Mouse (Mus musculus) hindbrain, embryonic 13.5 days (tissue): Measurements from ENCODE around the gene Gltpd2. TPM values are rescaled to one million over a fixed set of nuclear protein-coding genes. Genes with fewer than 3 reads are reported as not detected.
"Not testable (repeated sequence)": the region's sequence is repeated elsewhere in the genome, so short reads cannot be mapped to it uniquely, and the experiment has no call there.

Source experiments
- ATAC-seq: fragments of 200-750 bp; cut with Nextera tagmentation; 2 replicates; pipeline ENCODE4 v1.8.0; 2017; ENCODE audit warnings: moderate TSS enrichment; ENCODE audit not compliant: low FRiP score
- H3K27ac ChIP-seq: fragments of 300-500 bp; sonication (generic); 2 replicates; pipeline ENCODE4 v1.5.1; 2015; ENCODE audit warnings: inconsistent platforms, mild to moderate bottlenecking, moderate library complexity
- H3K27me3 ChIP-seq: fragments of 300-500 bp; sonication (generic); 2 replicates; pipeline ENCODE4 v1.6.1; 2015; ENCODE audit warnings: mild to moderate bottlenecking, inconsistent platforms
- H3K36me3 ChIP-seq: fragments of 300-500 bp; sonication (generic); 2 replicates; pipeline ENCODE4 v1.6.1; 2015; ENCODE audit warnings: mild to moderate bottlenecking, inconsistent platforms
- H3K4me1 ChIP-seq: fragments of 300-500 bp; sonication (generic); replicated peaks from 2 replicates; pipeline ENCODE4 v1.6.1; 2015; ENCODE audit warnings: inconsistent platforms
- H3K4me2 ChIP-seq: fragments of 300-500 bp; sonication (generic); 2 replicates; pipeline ENCODE4 v1.6.1; 2015; ENCODE audit warnings: inconsistent platforms, mild to moderate bottlenecking, moderate library complexity
- H3K4me3 ChIP-seq: fragments of 300-500 bp; sonication (generic); 2 replicates; pipeline ENCODE4 v1.5.1; 2015; ENCODE audit warnings: mild to moderate bottlenecking, inconsistent platforms
- H3K9ac ChIP-seq: fragments of 300-500 bp; sonication (generic); 2 replicates; pipeline ENCODE4 v1.6.1; 2015; ENCODE audit warnings: mild to moderate bottlenecking, inconsistent platforms
- H3K9me3 ChIP-seq: fragments of 300-500 bp; sonication (generic); 2 replicates; pipeline ENCODE4 v1.6.1; 2016; ENCODE audit warnings: inconsistent platforms
- WGBS: fragments of 180-500 bp; shearing (Covaris S2); methylation state at CpG from one replicate; pipeline ENCODE4 v1.1.7; 2015; 5-methylcytosine and 5-hydroxymethylcytosine counted together
- polyA plus RNA-seq: library from polyadenylated mRNA; unstranded; fragments of >200 nt; fragmentation: Nextera tagmentation; extraction: Ambion mirVana; gene quantifications from 2 replicates; pipeline ENCODE4 v1.2.1, GENCODE M21; 2015

The Gltpd2 gene
- polyA plus RNA-seq, 1 experiment from 2014 or later, result 0.29 TPM

GRCm38 (mm10) chr11:70523306-70523989 lies 4.5 kb downstream of the Gltpd2 start:
- WGBS, result 88% methylated on average over 8 of the region's 8 CpGs
- H3K27ac ChIP-seq, H3K9me3 ChIP-seq, H3K9ac ChIP-seq, ATAC-seq, H3K4me3 ChIP-seq, H3K4me2 ChIP-seq: not testable (repeated sequence)
- peaks cover 15% of the 10 kb centered on the region for H3K27me3 ChIP-seq
- H3K36me3 ChIP-seq, result peaks cover 23% of the 10 kb centered on the region
- peaks cover 25% of the 10 kb centered on the region for H3K4me1 ChIP-seq

DNA sequence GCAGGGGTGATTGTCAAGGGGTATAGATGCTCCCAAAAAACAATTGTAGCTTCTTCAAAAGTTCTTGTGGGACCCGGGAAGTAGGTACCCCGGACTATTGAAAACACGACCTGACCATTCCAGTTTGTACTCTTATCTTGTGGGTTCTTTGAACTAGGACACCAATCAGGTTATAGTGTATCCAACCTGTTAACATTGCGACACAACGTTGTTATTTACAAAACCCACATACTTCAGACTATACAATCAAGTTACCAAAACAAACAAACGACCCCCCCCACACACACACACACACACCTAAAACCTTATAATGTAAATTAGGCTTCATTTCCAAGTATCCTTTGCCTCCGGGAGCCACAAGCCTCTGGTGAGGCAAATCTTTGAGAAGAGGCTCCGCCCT lies 5.8 kb downstream of the Gltpd2 start:
- Histone ChIP-seq H3K4me1 (peaks cover 22% of the 10 kb centered on the region), H3K9ac (no peak overlapping the region), H3K4me2 (peak overlapping the region; percentile 51), H3K9me3 (no peaks in the 10 kb centered on the region), H3K36me3 (peaks cover 36% of the 10 kb centered on the region), H3K27me3 (peaks cover 11% of the 10 kb centered on the region), H3K4me3 (peak overlapping the region; percentile 55), H3K27ac (no peak overlapping the region)
- 0 out of 2 replicates have a peak, but pooled peaks have one; percentile 9 for ATAC-seq
- 10% methylated on average over 8 of the region's 8 CpGs for WGBS

- Histone ChIP-seq H3K36me3 (peaks cover 36% of the 10 kb centered on the region), H3K27me3 (0 out of 2 replicates have a peak, but pooled peaks cover 7% of the 10 kb centered on the region), H3K9me3 (no peaks in the 10 kb centered on the region), H3K4me2 (peak within 1 kb of the TSS; percentile 75), H3K4me1 (peaks cover 18% of the 10 kb centered on the region), H3K9ac (peak within 1 kb of the TSS; percentile 80), H3K4me3 (peak within 1 kb of the TSS; percentile 55), H3K27ac (peak within 1 kb of the TSS; percentile 62; the same call in 1 of the 2 replicates)
- ATAC-seq, result peak; percentile 95
- WGBS, result under 1% methylated on average over 26 of the region's 26 CpGs
Observed at GRCm38 (mm10) chr11:70525184-70525678, 6.2 kb downstream of the Gltpd2 start, which contains the start of gene Psmb6. Gene Psmb6 (plus strand): TSS chr11:70525367.

- peak overlapping the region; percentile 62; the same call in 1 of the 2 replicates for H3K27ac ChIP-seq
- WGBS, result under 1% methylated on average over 12 of the region's 12 CpGs
- 0 out of 2 replicates have a peak, but pooled peaks cover 2% of the 10 kb centered on the region for H3K27me3 ChIP-seq
- no peaks in the 10 kb centered on the region for H3K9me3 ChIP-seq
- ATAC-seq, result peak; percentile 52; the same call in 1 of the 2 replicates
- peak overlapping the region; percentile 80 for H3K9ac ChIP-seq
- H3K36me3 ChIP-seq, result peaks cover 36% of the 10 kb centered on the region
- H3K4me1 ChIP-seq, result peaks cover 13% of the 10 kb centered on the region
- H3K4me3 ChIP-seq, result peak overlapping the region; percentile 55
- H3K4me2 ChIP-seq, result peak overlapping the region; percentile 75
Observed at GRCm38 (mm10) chr11:70525726-70526125, 6.7 kb downstream of the Gltpd2 start.

DNA sequence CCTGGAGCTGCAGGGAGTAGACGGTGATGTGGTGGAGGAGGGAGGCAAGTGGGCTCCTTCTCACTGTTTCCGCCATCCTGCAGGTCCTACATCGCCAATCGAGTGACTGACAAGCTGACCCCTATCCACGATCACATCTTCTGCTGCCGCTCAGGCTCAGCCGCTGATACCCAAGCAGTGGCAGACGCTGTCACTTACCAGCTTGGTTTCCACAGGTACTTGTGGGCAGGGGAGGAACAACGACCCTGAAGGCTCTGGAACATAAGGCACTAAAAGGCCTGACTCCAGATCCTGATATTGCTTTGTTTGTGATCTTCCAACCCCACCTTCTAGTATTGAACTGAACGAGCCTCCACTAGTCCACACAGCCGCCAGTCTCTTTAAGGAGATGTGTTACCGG lies 7.2 kb downstream of the Gltpd2 start:
- H3K36me3 ChIP-seq, result peaks cover 36% of the 10 kb centered on the region
- ATAC-seq, result no peak
- H3K4me1 ChIP-seq, result peaks cover 12% of the 10 kb centered on the region
- H3K4me2 ChIP-seq, result peak overlapping the region; percentile 75
- WGBS, result 89% methylated on average over 12 of the region's 12 CpGs
- H3K4me3 ChIP-seq, result peak overlapping the region; percentile 55
- H3K9me3 ChIP-seq, result no peaks in the 10 kb centered on the region
- H3K27me3 ChIP-seq, result no peaks in the 10 kb centered on the region
- H3K9ac ChIP-seq, result peak overlapping the region; percentile 80
- H3K27ac ChIP-seq, result no peak overlapping the region

- Histone ChIP-seq H3K4me3 (no peak overlapping the region), H3K27me3 (no peaks in the 10 kb centered on the region), H3K4me2 (no peak overlapping the region), H3K36me3 (peaks cover 36% of the 10 kb centered on the region), H3K9me3 (no peaks in the 10 kb centered on the region), H3K4me1 (peaks cover 12% of the 10 kb centered on the region), H3K9ac (no peak overlapping the region), H3K27ac (no peak overlapping the region)
- ATAC-seq, result no peak
- WGBS, result 87% methylated on average over 7 of the region's 7 CpGs
Observed at GRCm38 (mm10) chr11:70528610-70529009, 9.6 kb downstream of the Gltpd2 start.

- 78% methylated on average over 2 of the region's 2 CpGs for WGBS
- H3K27ac ChIP-seq, H3K9me3 ChIP-seq, H3K9ac ChIP-seq, ATAC-seq, H3K4me2 ChIP-seq, H3K4me3 ChIP-seq, H3K4me1 ChIP-seq, H3K27me3 ChIP-seq: not testable (repeated sequence)
- peaks cover 36% of the 10 kb centered on the region for H3K36me3 ChIP-seq
Observed at GRCm38 (mm10) chr11:70531065-70531464, 12.1 kb downstream of the Gltpd2 start.

DNA sequence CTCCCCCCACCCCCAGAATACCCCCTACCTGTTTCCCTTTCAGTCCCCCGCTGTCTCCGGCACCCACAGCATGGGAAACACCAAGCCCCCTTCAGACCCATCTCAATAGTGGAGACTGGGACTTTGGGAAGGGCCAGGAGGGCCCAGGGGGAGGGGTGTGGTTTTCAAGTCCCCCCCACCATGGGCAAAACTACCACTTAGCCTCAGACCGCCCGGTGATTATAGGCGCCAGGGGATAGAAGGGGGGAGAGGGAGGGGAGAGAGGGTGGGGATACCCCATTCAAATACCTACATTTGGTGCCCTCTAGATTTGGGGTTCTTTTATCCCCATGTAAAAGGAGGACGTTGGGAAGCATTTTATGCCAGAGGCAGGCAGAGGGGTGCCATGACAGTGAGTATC lies 13.8 kb downstream of the Gltpd2 start, which contains the start of gene Gm40193:
Gene Gm40193, minus strand, starts transcription at position 101 of the 400 bp plus-strand sequence.
- Histone ChIP-seq H3K4me3 (no peak within 1 kb of the TSS), H3K9ac (0 out of 2 replicates have a peak within 1 kb of the TSS, but pooled peaks have one; percentile 3), H3K4me2 (no peak within 1 kb of the TSS), H3K4me1 (no peaks in the 10 kb centered on the region), H3K36me3 (peaks cover 19% of the 10 kb centered on the region), H3K27me3 (0 out of 2 replicates have a peak, but pooled peaks cover 3% of the 10 kb centered on the region), H3K9me3 (no peaks in the 10 kb centered on the region), H3K27ac (no peak within 1 kb of the TSS)
- no peak for ATAC-seq
- WGBS, result 84% methylated on average over 6 of the region's 6 CpGs

- Histone ChIP-seq H3K36me3 (no peaks in the 10 kb centered on the region), H3K4me3 (peak overlapping the region; percentile 58), H3K4me2 (peak overlapping the region; percentile 76), H3K9ac (peak overlapping the region; percentile 75), H3K4me1 (peaks cover 11% of the 10 kb centered on the region), H3K27ac (no peak overlapping the region), H3K27me3 (peaks cover 34% of the 10 kb centered on the region), H3K9me3 (no peaks in the 10 kb centered on the region)
- 20% methylated on average over 9 of the region's 9 CpGs for WGBS
- ATAC-seq, result no peak
Observed at GRCm38 (mm10) chr11:70539423-70539822, 20.4 kb downstream of the Gltpd2 start.

DNA sequence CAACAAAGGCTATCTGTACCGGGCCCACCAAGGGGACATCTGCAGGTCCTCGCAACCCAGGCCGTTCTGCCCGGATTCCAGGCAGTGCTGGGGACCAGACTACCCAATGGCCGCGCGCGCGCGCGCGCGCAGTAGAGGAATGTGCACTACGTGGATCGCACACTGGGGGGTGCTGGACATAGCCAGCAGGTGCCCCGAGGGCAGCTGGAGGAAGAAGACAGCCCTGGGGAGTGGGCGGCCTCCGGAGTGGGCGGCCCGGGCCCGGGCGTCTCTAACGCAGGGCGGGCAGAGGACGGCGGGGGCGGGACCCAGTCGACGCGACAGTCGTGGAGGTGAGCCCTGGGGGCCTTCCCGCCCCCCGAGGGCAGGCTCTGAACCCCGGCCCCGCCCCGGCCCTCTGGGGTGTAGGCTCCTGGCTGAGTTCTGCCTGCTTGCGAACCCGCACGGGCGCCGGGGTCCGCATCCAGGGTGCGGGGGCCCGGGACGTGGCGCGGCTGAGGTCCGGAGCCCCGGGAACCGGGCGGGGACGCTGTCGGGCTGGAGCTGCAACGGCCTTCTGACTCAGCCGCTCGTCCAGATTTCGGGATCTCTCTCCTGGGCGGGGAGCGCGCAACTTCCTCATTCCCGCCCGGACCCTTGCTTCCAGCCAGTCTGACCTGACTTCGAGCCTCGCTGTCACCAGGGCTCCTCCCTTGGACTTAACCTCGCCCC lies 21.0 kb downstream of the Gltpd2 start, which contains the start of gene Pld2:
Gene Pld2, plus strand, starts transcription at position 188 of the 711 bp plus-strand sequence.
- H3K4me1 ChIP-seq, result peaks cover 11% of the 10 kb centered on the region
- peak within 1 kb of the TSS; percentile 58 for H3K4me3 ChIP-seq
- no peaks in the 10 kb centered on the region for H3K9me3 ChIP-seq
- ATAC-seq, result peak; percentile 92
- H3K9ac ChIP-seq, result peak within 1 kb of the TSS; percentile 75
- H3K27me3 ChIP-seq, result peaks cover 34% of the 10 kb centered on the region
- under 1% methylated on average over 55 of the region's 65 CpGs for WGBS
- H3K4me2 ChIP-seq, result peak within 1 kb of the TSS; percentile 76
- no peak within 1 kb of the TSS for H3K27ac ChIP-seq
- H3K36me3 ChIP-seq, result no peaks in the 10 kb centered on the region

DNA sequence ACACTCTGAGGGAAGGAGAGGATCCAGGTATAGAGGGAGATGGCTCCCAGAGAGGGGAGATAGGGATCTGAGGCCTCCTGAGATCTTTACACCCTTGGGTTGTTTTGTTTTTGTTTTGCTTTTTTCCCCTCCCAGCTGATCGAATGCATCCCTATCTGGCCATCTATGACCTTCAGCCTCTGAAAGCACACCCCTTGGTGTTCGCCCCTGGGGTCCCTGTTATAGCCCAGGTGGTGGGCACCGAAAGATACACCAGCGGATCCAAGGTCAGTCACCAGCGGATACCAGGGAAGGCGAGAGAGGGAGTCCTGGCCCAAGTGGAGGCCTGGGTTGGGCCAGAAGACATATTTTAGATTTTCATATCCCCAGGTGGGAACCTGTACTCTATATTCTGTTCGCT lies 21.9 kb downstream of the Gltpd2 start:
- no peak overlapping the region; the same call in 1 of the 2 replicates for H3K27ac ChIP-seq
- H3K9me3 ChIP-seq, result no peaks in the 10 kb centered on the region
- H3K4me1 ChIP-seq, result peaks cover 11% of the 10 kb centered on the region
- H3K36me3 ChIP-seq, result no peaks in the 10 kb centered on the region
- peak overlapping the region; percentile 76 for H3K4me2 ChIP-seq
- peak overlapping the region; percentile 75; the same call in 1 of the 2 replicates for H3K9ac ChIP-seq
- 91% methylated on average over 7 of the region's 7 CpGs for WGBS
- no peak for ATAC-seq
- peak overlapping the region; percentile 58 for H3K4me3 ChIP-seq
- H3K27me3 ChIP-seq, result peaks cover 34% of the 10 kb centered on the region

- H3K4me2 ChIP-seq, result peak overlapping the region; percentile 76
- peaks cover 34% of the 10 kb centered on the region for H3K27me3 ChIP-seq
- peak overlapping the region; percentile 58 for H3K4me3 ChIP-seq
- H3K27ac ChIP-seq, result no peak overlapping the region; the same call in 1 of the 2 replicates
- H3K4me1 ChIP-seq, result peaks cover 11% of the 10 kb centered on the region
- ATAC-seq, result no peak
- no peak overlapping the region for H3K9ac ChIP-seq
- 67% methylated on average over 5 of the region's 5 CpGs for WGBS
- no peaks in the 10 kb centered on the region for H3K9me3 ChIP-seq
- no peaks in the 10 kb centered on the region for H3K36me3 ChIP-seq
Observed at GRCm38 (mm10) chr11:70541415-70541814, 22.4 kb downstream of the Gltpd2 start.
